ENCODE assay signal across 23 mouse cellular contexts in the genomic region with DNA sequence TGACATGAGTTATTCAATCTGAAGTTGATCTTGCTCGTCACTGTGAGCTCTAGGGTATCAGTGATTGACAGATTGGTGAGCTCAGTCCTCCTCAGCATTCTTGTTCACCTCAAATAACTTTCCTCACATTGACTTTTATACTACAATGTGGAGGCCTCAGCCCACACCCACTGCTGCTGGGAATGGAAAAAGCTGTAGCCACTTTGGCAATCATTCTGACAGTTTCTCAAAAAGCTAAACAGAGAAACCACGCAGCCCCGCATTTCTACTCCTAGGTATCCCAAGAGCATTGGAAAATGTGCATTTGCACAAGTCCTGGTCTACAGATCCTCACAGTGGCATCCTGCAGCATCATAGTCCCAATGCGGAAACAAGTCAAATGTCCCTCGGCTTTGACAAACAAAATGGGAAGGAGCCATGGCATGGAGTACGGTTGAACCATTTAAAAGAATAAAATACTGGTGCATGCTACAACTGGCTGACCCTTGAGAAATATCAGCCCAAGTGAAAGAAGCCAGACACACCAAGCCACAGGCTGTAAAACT. TPM values are rescaled to one million over a fixed set of nuclear protein-coding genes. Genes with fewer than 3 reads are reported as not detected.
A peak's percentile ranks its signal among the peaks of the same experiment; 100 is the strongest.
DNase-seq lines count a peak whose midpoint lies in the region; ATAC-seq and TF ChIP-seq lines count a peak whose summit lies in the region.
"Had no signal": no experiment of that assay in that cellular context is flagged by ENCODE, and none has a peak within 500 bp of the region (broad histone marks: within the 10 kb centered on the region; RNA-seq: fewer than 3 reads in every experiment).

No protein-coding gene starts in this region.

- no peak for TF ChIP-seq EP300 in heart, adult 2 months (IDR thresholded peaks at IDR 0.05; ENCODE audit: insufficient read depth, low read depth, low read length)

- H3K27ac ChIP-seq in heart, adult 2 months, result peak overlapping the region; percentile 77
- H3K27ac ChIP-seq in heart, embryonic 10.5 days, result no peak overlapping the region
- H3K27ac ChIP-seq in limb, embryonic 13.5 days, result peak overlapping the region; percentile 7; the same call in 1 of the 2 replicates
- H3K27ac ChIP-seq: embryonic facial prominence, embryonic 15.5 days; hindbrain, embryonic 15.5 days; kidney, postnatal 0 days; midbrain, embryonic 15.5 days had no signal

- DNase-seq in heart, adult 2 months, result no peak
- no peak for DNase-seq in heart, embryonic 10.5 days (ENCODE audit: low spot score)
- DNase-seq in 3T3-L1 (ENCODE audit: low read depth, low spot score) (peak; percentile 27), NIH3T3 (ENCODE audit: low read depth) (peak; percentile 57)
- no peak for DNase-seq in cerebellum, adult 8-10 months
- DNase-seq: adrenal gland, postnatal 36 days; cerebellum, adult 2 months; heart, postnatal 36 days; kidney, adult 18-20 months; liver, postnatal 0 days; lung, postnatal 14 days; thymus, adult 18-20 months; thymus, postnatal 4 days had no signal

- 79% methylated on average over 6 of the region's 6 CpGs for WGBS in heart, adult 2 months
- 69% methylated on average over 6 of the region's 6 CpGs for WGBS in heart, embryonic 10.5 days
- WGBS in limb, embryonic 13.5 days, result 64% methylated on average over 6 of the region's 6 CpGs

- H3K9ac ChIP-seq in heart, adult 2 months (ENCODE audit: low read depth, low read length), result no peak overlapping the region
- no peak overlapping the region for H3K9ac ChIP-seq in limb, embryonic 13.5 days
- H3K9ac ChIP-seq: embryonic facial prominence, embryonic 15.5 days; hindbrain, embryonic 15.5 days; liver, postnatal 0 days; midbrain, embryonic 15.5 days had no signal

- intact Hi-C loops in heart, adult 2 months (cut with DNase I), result no loop called here

- H3K9me3 ChIP-seq in heart, embryonic 10.5 days, result no peaks in the 10 kb centered on the region
- no peaks in the 10 kb centered on the region for H3K9me3 ChIP-seq in limb, embryonic 13.5 days
- H3K9me3 ChIP-seq: embryonic facial prominence, embryonic 15.5 days; hindbrain, embryonic 15.5 days; megakaryocyte, embryonic 14.5 days; midbrain, embryonic 15.5 days had no signal

- no peak overlapping the region for H3K4me3 ChIP-seq in heart, adult 2 months
- no peak overlapping the region for H3K4me3 ChIP-seq in heart, embryonic 10.5 days
- no peak overlapping the region for H3K4me3 ChIP-seq in limb, embryonic 13.5 days
- H3K4me3 ChIP-seq: embryonic facial prominence, embryonic 15.5 days; hindbrain, embryonic 15.5 days; megakaryocyte, embryonic 14.5 days; midbrain, embryonic 15.5 days; myocyte had no signal

- no peak for ATAC-seq in limb, embryonic 13.5 days (ENCODE audit: low FRiP score, low read depth)
- no peak for ATAC-seq in CD4-positive, CD25-positive, alpha-beta regulatory T cell, adult 4 months
- ATAC-seq: activated CD4-positive, CD25-positive, alpha-beta regulatory T cell, adult 4 months; liver, postnatal 0 days; midbrain, embryonic 15.5 days had no signal

- H3K36me3 ChIP-seq in heart, adult 2 months (ENCODE audit: control insufficient read depth, insufficient read depth, low read length), result peaks cover 7% of the 10 kb centered on the region
- no peaks in the 10 kb centered on the region for H3K36me3 ChIP-seq in heart, embryonic 10.5 days
- no peaks in the 10 kb centered on the region for H3K36me3 ChIP-seq in limb, embryonic 13.5 days
- H3K36me3 ChIP-seq: embryonic facial prominence, embryonic 15.5 days; hindbrain, embryonic 15.5 days; midbrain, embryonic 15.5 days had no signal

- H3K79me2 ChIP-seq in heart, adult 2 months (replicated peaks; ENCODE audit: control insufficient read depth, insufficient read depth, low read length), result no peaks in the 10 kb centered on the region

- peaks cover 36% of the 10 kb centered on the region for H3K4me1 ChIP-seq in heart, adult 2 months (ENCODE audit: control insufficient read depth, insufficient read depth, low read length)
- peaks cover 58% of the 10 kb centered on the region for H3K4me1 ChIP-seq in heart, embryonic 10.5 days
- H3K4me1 ChIP-seq in limb, embryonic 13.5 days, result peaks cover 59% of the 10 kb centered on the region
- H3K4me1 ChIP-seq: megakaryocyte, embryonic 14.5 days; midbrain, embryonic 15.5 days had no signal

- TF ChIP-seq POLR2A in heart, adult 2 months (IDR thresholded peaks at IDR 0.05; ENCODE audit: insufficient read depth, low read depth, low read length), result no peak

- H3K27me3 ChIP-seq in heart, adult 2 months (ENCODE audit: control insufficient read depth, insufficient read depth, low read length), result no peaks in the 10 kb centered on the region
- H3K27me3 ChIP-seq in heart, embryonic 10.5 days (ENCODE audit: insufficient read depth, poor library complexity, severe bottlenecking), result no peaks in the 10 kb centered on the region
- no peaks in the 10 kb centered on the region for H3K27me3 ChIP-seq in limb, embryonic 13.5 days
- H3K27me3 ChIP-seq: embryonic facial prominence, embryonic 15.5 days; hindbrain, embryonic 15.5 days; midbrain, embryonic 15.5 days had no signal

- no peak for TF ChIP-seq CTCF in heart, adult 2 months (IDR thresholded peaks at IDR 0.05)

- H3K4me2 ChIP-seq in limb, embryonic 13.5 days (replicated peaks), result no peak overlapping the region
- H3K4me2 ChIP-seq: embryonic facial prominence, embryonic 15.5 days; hindbrain, embryonic 15.5 days; midbrain, embryonic 15.5 days had no signal

RNA-seq across cellular contexts. Expression of a gene that starts 42.0 kb away (rescaled TPM):
- 10 to 100 TPM; 51.5 to 51.6 TPM for total RNA-seq in heart, adult 2 months (2021)
- 70.0 and 106 TPM in 2 replicates for polyA plus RNA-seq in heart, adult 2 months (2012; rRNA removed)
- polyA plus RNA-seq in heart, embryonic 10.5 days (2016; fragmentation: Nextera tagmentation; extraction: Ambion mirVana), result 39.6 and 41.3 TPM in 2 replicates
- 53.8 and 55.0 TPM in 2 replicates for polyA plus RNA-seq in limb, embryonic 13.5 days (2015; fragmentation: Nextera tagmentation; extraction: Ambion mirVana)
- 1 to 10 TPM; 3.7 to 4.2 TPM for polyA plus RNA-seq in CD4-positive, CD25-positive, alpha-beta regulatory T cell, adult 4 months (2017; shearing (Covaris generic))
- total RNA-seq: granulocyte monocyte progenitor cell, adult 5-6 weeks had no signal

Comparison
In these comparisons a context has a peak if more than half of its experiments do, and no peak if none do; other contexts are left out.
1. DNase-seq: peak in 3T3-L1 (single experiment) and NIH3T3 (single experiment); none in heart, adult 2 months (0 of 2), heart, embryonic 10.5 days (single experiment) and cerebellum, adult 8-10 months (single experiment).